Mouse (Mus musculus): ENCODE data around the gene Trim14.

Trim14 gene

GRCm38 (mm10) chr4:46485696-46486417, 50.1 kb downstream of the Trim14 start:
- in situ Hi-C loops (cut with MboI, MseI), result no loop called here

- in situ Hi-C loops (cut with MboI, MseI), result no loop called here
Measured at GRCm38 (mm10) chr4:46479081-46479480, 56.9 kb downstream of the Trim14 start.

- in situ Hi-C loops (cut with MboI, MseI), result no loop called here
Measured at GRCm38 (mm10) chr4:46475101-46475500, 60.8 kb downstream of the Trim14 start.

GRCm38 (mm10) chr4:46465740-46466139, 70.2 kb downstream of the Trim14 start:
- in situ Hi-C loops (cut with MboI, MseI), result no loop called here

- in situ Hi-C loops (cut with MboI, MseI), result no loop called here
Measured at GRCm38 (mm10) chr4:46463130-46463830, 72.7 kb downstream of the Trim14 start.

GRCm38 (mm10) chr4:46458411-46458810, 77.5 kb downstream of the Trim14 start:
- in situ Hi-C loops (cut with MboI, MseI), result no loop called here

- in situ Hi-C loops (cut with MboI, MseI), result no loop called here
Measured at GRCm38 (mm10) chr4:46457186-46457585, 78.8 kb downstream of the Trim14 start.

- in situ Hi-C loops (cut with MboI, MseI), result no loop called here
Measured at GRCm38 (mm10) chr4:46456762-46457161, 79.2 kb downstream of the Trim14 start.

- in situ Hi-C loops (cut with MboI, MseI), result no loop called here
Measured at GRCm38 (mm10) chr4:46454097-46454864, 81.7 kb downstream of the Trim14 start.

- in situ Hi-C loops (cut with MboI, MseI), result no loop called here
Measured at GRCm38 (mm10) chr4:46452855-46453719, 82.9 kb downstream of the Trim14 start.

- in situ Hi-C loops (cut with MboI, MseI), result no loop called here
Measured at GRCm38 (mm10) chr4:46452481-46452850, 83.5 kb downstream of the Trim14 start.

GRCm38 (mm10) chr4:46451758-46452480, 84.0 kb downstream of the Trim14 start:
- in situ Hi-C loops (cut with MboI, MseI), result no loop called here

- in situ Hi-C loops (cut with MboI, MseI), result no loop called here
Measured at GRCm38 (mm10) chr4:46451240-46451757, 84.6 kb downstream of the Trim14 start.

GRCm38 (mm10) chr4:46450519-46451131, 85.3 kb downstream of the Trim14 start, which contains the start of gene Anp32b:
Gene Anp32b (plus strand): TSS chr4:46450902.
- in situ Hi-C loops (cut with MboI, MseI), result no loop called here

- in situ Hi-C loops (cut with MboI, MseI), result no loop called here
Measured at GRCm38 (mm10) chr4:46450020-46450518, 85.9 kb downstream of the Trim14 start.

GRCm38 (mm10) chr4:46448886-46449285, 87.1 kb downstream of the Trim14 start:
- in situ Hi-C loops (cut with MboI, MseI), result loop anchor here (5.0 kb wide), 1 partner anchor 67 kb away; no protein-coding TSS in a partner anchor

- in situ Hi-C loops (cut with MboI, MseI), result loop anchor here (5.0 kb wide), 1 partner anchor 65 kb away; no protein-coding TSS in a partner anchor
Measured at GRCm38 (mm10) chr4:46447461-46447860, 88.5 kb downstream of the Trim14 start.

- in situ Hi-C loops (cut with MboI, MseI), result loop anchor here (5.0 kb wide), 1 partner anchor 63 kb away; no protein-coding TSS in a partner anchor
Measured at GRCm38 (mm10) chr4:46445237-46445945, 90.5 kb downstream of the Trim14 start.

Data from T-helper 2 cell (primary cell).